Mouse (Mus musculus) stomach, postnatal 0 days (tissue): ENCODE measurements around the gene Wiz.

Experiments used
- CTCF ChIP-seq: IDR thresholded peaks from 2 replicates; pipeline ENCODE4 v1.5.1; 2016; ENCODE audit warnings: antibody characterized with exemption, low read depth, mild to moderate bottlenecking, moderate library complexity
- EP300 ChIP-seq: optimal IDR thresholded peaks from 2 replicates; pipeline ENCODE3; 2016; ENCODE audit warnings: antibody characterized with exemption

- TF ChIP-seq CTCF (no peak), EP300 (no peak)
Observed at GRCm38 (mm10) chr17:32355031-32355430, 34.2 kb downstream of the Wiz start.
